14 mouse cellular contexts compared by ENCODE assay signal in genomic region chr11:35295162-35295799, GRCm38 (mm10).
DNase-seq lines count a peak whose midpoint lies in the region; ATAC-seq lines count a peak whose summit lies in the region.
"Had no signal": no experiment of that assay in that cellular context is flagged by ENCODE, and none has a peak within 500 bp of the region (broad histone marks: within the 10 kb centered on the region; RNA-seq: fewer than 3 reads in every experiment).

No protein-coding gene starts in this region.

- 48% methylated on average over 3 of the region's 3 CpGs for WGBS in neural tube, embryonic 11.5 days

- no peaks in the 10 kb centered on the region for H3K9me3 ChIP-seq in neural tube, embryonic 11.5 days (ENCODE audit: control insufficient read depth, low read length)

- H3K9ac ChIP-seq in neural tube, embryonic 11.5 days (ENCODE audit: low read length): no peak overlapping the region

- H3K4me2 ChIP-seq in neural tube, embryonic 11.5 days (ENCODE audit: low read depth): no peak overlapping the region

- ATAC-seq in neural tube, embryonic 11.5 days (ENCODE audit: insufficient read depth, low FRiP score, low TSS enrichment): peak; percentile 35; the same call in 1 of the 2 replicates

- no peak overlapping the region for H3K4me3 ChIP-seq in neural tube, embryonic 11.5 days (ENCODE audit: low read depth, low read length)

- H3K27ac ChIP-seq in neural tube, embryonic 11.5 days (ENCODE audit: low read depth, low read length): no peak overlapping the region

- H3K36me3 ChIP-seq in neural tube, embryonic 11.5 days (ENCODE audit: control insufficient read depth, insufficient read depth, low read length): no peaks in the 10 kb centered on the region

- no peaks in the 10 kb centered on the region for H3K27me3 ChIP-seq in neural tube, embryonic 11.5 days (ENCODE audit: control insufficient read depth, insufficient read depth, low read length)

- DNase-seq in adrenal gland, postnatal 10 days: peak; percentile 48
- no peak for DNase-seq in adrenal gland, adult 8-10 months
- DNase-seq in neural tube, embryonic 11.5 days (ENCODE audit: low spot score): no peak
- no peak for DNase-seq in neural tube, embryonic 10.5 days (ENCODE audit: extremely low spot score, low spot score)
- DNase-seq in kidney, adult 9 months: peak; percentile 50
- DNase-seq in retina, postnatal 1 day: peak; percentile 43
- DNase-seq in spleen, postnatal 4 days (ENCODE audit: low spot score in 2 of 2): no peak
- no peak for DNase-seq in T-cell, adult 2 months (ENCODE audit: low spot score)
- DNase-seq: adrenal gland, adult 2 months; cerebellum, adult 8-10 months; heart, adult 18-20 months; heart, postnatal 4 days; layer of hippocampus, postnatal 36 days; lung, postnatal 36 days had no signal

- H3K4me1 ChIP-seq in neural tube, embryonic 11.5 days (ENCODE audit: control insufficient read depth, insufficient read depth, low read length): no peaks in the 10 kb centered on the region

Comparison
In these comparisons a context has a peak if more than half of its experiments do, and no peak if none do; other contexts are left out.
1. DNase-seq: peak in adrenal gland, postnatal 10 days (single experiment), kidney, adult 9 months (single experiment) and retina, postnatal 1 day (single experiment); none in adrenal gland, adult 8-10 months (single experiment), neural tube, embryonic 11.5 days (single experiment), neural tube, embryonic 10.5 days (single experiment), spleen, postnatal 4 days (0 of 2) and T-cell, adult 2 months (single experiment).